Mouse (Mus musculus) cortical plate, adult 2 months (tissue): Measurements from ENCODE around the gene Alkbh3.

ENCODE experiments used
- CTCF ChIP-seq: fragments of 200-500 bp; IDR thresholded peaks from 2 replicates; pipeline ENCODE4 v1.5.1; 2011; ENCODE audit warnings: mild to moderate bottlenecking, control low read depth, low read length; ENCODE audit not compliant: insufficient read depth; ENCODE audit errors: extremely low read depth
- POLR2A ChIP-seq: fragments of 200-500 bp; IDR thresholded peaks from 2 replicates; pipeline ENCODE4 v1.6.1; 2011; ENCODE audit warnings: mild to moderate bottlenecking, low read length, control low read depth; ENCODE audit not compliant: insufficient read depth; ENCODE audit errors: extremely low read depth

GRCm38 (mm10) chr2:93958216-93958615 is 52.4 kb downstream of the Alkbh3 start:
- TF ChIP-seq POLR2A (no peak), CTCF (no peak)
